Mouse (Mus musculus) limb, embryonic 14.5 days (tissue): ENCODE results near the gene Slc45a3. TPM values are rescaled to one million over a fixed set of nuclear protein-coding genes. Genes with fewer than 3 reads are reported as not detected.

ENCODE experiments used
- ATAC-seq: fragments of 200-750 bp; cut with Nextera tagmentation; 2 replicates; pipeline ENCODE4 v1.8.0; 2017; ENCODE audit warnings: low read depth, moderate number of reproducible peaks, moderate TSS enrichment; ENCODE audit not compliant: low FRiP score
- DNase-seq: peaks from one replicate; pipeline ENCODE4 v3.0.0-alpha.2; 2015; ENCODE audit warnings: low spot score
- H3K27ac ChIP-seq: fragments of 300-500 bp; sonication (generic); replicated peaks from 2 replicates; pipeline ENCODE4 v1.5.1; 2014; ENCODE audit warnings: low read depth, mild to moderate bottlenecking, low read length, moderate library complexity, mixed read lengths
- H3K27me3 ChIP-seq: fragments of 300-500 bp; sonication (generic); 2 replicates; pipeline ENCODE4 v1.6.1; 2014; ENCODE audit warnings: low read length, mixed read lengths; ENCODE audit not compliant: control insufficient read depth, insufficient read depth
- H3K36me3 ChIP-seq: fragments of 300-500 bp; sonication (generic); 2 replicates; pipeline ENCODE4 v1.6.1; 2014; ENCODE audit warnings: mild to moderate bottlenecking, low read length, moderate library complexity, mixed read lengths; ENCODE audit not compliant: control insufficient read depth, insufficient read depth
- H3K4me1 ChIP-seq: fragments of 300-500 bp; sonication (generic); 2 replicates; pipeline ENCODE4 v1.6.1; 2014; ENCODE audit warnings: antibody characterized with exemption, low read length, mixed read lengths; ENCODE audit not compliant: control insufficient read depth, insufficient read depth
- H3K4me2 ChIP-seq: fragments of 300-500 bp; sonication (generic); replicated peaks from 2 replicates; pipeline ENCODE4 v1.6.1; 2014; ENCODE audit warnings: low read depth, mild to moderate bottlenecking, low read length, moderate library complexity; ENCODE audit not compliant: severe bottlenecking
- H3K4me3 ChIP-seq: fragments of 300-500 bp; sonication (generic); replicated peaks from 2 replicates; pipeline ENCODE4 v1.5.1; 2014; ENCODE audit warnings: low read length
- H3K9ac ChIP-seq: fragments of 300-500 bp; sonication (generic); 2 replicates; pipeline ENCODE4 v1.6.1; 2014; ENCODE audit warnings: mild to moderate bottlenecking, low read depth, low read length, moderate library complexity; ENCODE audit not compliant: severe bottlenecking
- H3K9me3 ChIP-seq: fragments of 300-500 bp; sonication (generic); 2 replicates; pipeline ENCODE4 v1.6.1; 2016; ENCODE audit warnings: low read length; ENCODE audit not compliant: control insufficient read depth
- POLR2A ChIP-seq: fragments of 200-500 bp; IDR thresholded peaks from 2 replicates; pipeline ENCODE4 v1.8.0; 2012; ENCODE audit warnings: inconsistent platforms, mild to moderate bottlenecking, moderate library complexity, borderline replicate concordance; ENCODE audit not compliant: insufficient read depth, insufficient read length; ENCODE audit errors: extremely low read depth
- WGBS: fragments of 180-500 bp; shearing (Covaris S2); extraction: QIAGEN DNeasy Blood & Tissue Kit; methylation state at CpG from one replicate; pipeline ENCODE4 v1.1.7; 2014; 5-methylcytosine and 5-hydroxymethylcytosine counted together
- polyA plus RNA-seq, 2 experiments: library from polyadenylated mRNA; depleted of rRNA in 1 of 2; stranded (reverse) in 1 of 2; unstranded in 1 of 2; fragments of >200 nt; fragmentation: Nextera tagmentation in 1 of 2; extraction: Ambion mirVana in 1 of 2; gene quantifications; 2 replicates each; pipeline versions ENCODE4 v1.2.1 to v1.2.3; 2012 to 2014

Gene Slc45a3
- polyA plus RNA-seq, 2 experiments, result 9.9 to 11.1 TPM

- DNase-seq, result no peak
- ATAC-seq, result no peak
- Histone ChIP-seq H3K4me3 (no peak overlapping the region), H3K9me3 (no peaks in the 10 kb centered on the region), H3K4me1 (no peaks in the 10 kb centered on the region), H3K36me3 (peaks cover 64% of the 10 kb centered on the region), H3K4me2 (no peak overlapping the region), H3K9ac (no peak overlapping the region), H3K27me3 (no peaks in the 10 kb centered on the region), H3K27ac (no peak overlapping the region)
- TF ChIP-seq POLR2A, result no peak
- 95% methylated on average over 1 of the region's 1 CpGs for WGBS
Observed at GRCm38 (mm10) chr1:132016691-132017090, 53.9 kb downstream of the Slc45a3 start.

- no peak for TF ChIP-seq POLR2A
- DNase-seq, result no peak
- H3K9ac ChIP-seq, result no peak overlapping the region
- H3K36me3 ChIP-seq, result peaks cover 84% of the 10 kb centered on the region
- H3K4me3 ChIP-seq, result no peak overlapping the region
- H3K9me3 ChIP-seq, result no peaks in the 10 kb centered on the region
- H3K27me3 ChIP-seq, result no peaks in the 10 kb centered on the region
- no peak overlapping the region for H3K4me2 ChIP-seq
- H3K27ac ChIP-seq, result no peak overlapping the region
- ATAC-seq, result no peak
- 85% methylated on average over 7 of the region's 7 CpGs for WGBS
- no peaks in the 10 kb centered on the region for H3K4me1 ChIP-seq
Observed at GRCm38 (mm10) chr1:132019876-132020275, 57.1 kb downstream of the Slc45a3 start.

- H3K9me3 ChIP-seq, result no peaks in the 10 kb centered on the region
- DNase-seq, result no peak
- no peak overlapping the region for H3K4me2 ChIP-seq
- H3K4me1 ChIP-seq, result no peaks in the 10 kb centered on the region
- peaks cover 83% of the 10 kb centered on the region for H3K36me3 ChIP-seq
- no peak for TF ChIP-seq POLR2A
- H3K4me3 ChIP-seq, result no peak overlapping the region
- no peak overlapping the region for H3K27ac ChIP-seq
- ATAC-seq, result no peak
- 88% methylated on average over 3 of the region's 3 CpGs for WGBS
- no peak overlapping the region for H3K9ac ChIP-seq
- no peaks in the 10 kb centered on the region for H3K27me3 ChIP-seq
Observed at GRCm38 (mm10) chr1:132022107-132022506, 59.3 kb downstream of the Slc45a3 start.

GRCm38 (mm10) chr1:132026925-132027646 is 64.3 kb downstream of the Slc45a3 start:
- ATAC-seq, result no peak
- H3K9ac ChIP-seq, result no peak overlapping the region
- no peak overlapping the region for H3K27ac ChIP-seq
- no peak for TF ChIP-seq POLR2A
- H3K4me3 ChIP-seq, result no peak overlapping the region
- H3K4me1 ChIP-seq, result no peaks in the 10 kb centered on the region
- H3K36me3 ChIP-seq, result peaks cover 77% of the 10 kb centered on the region
- WGBS, result 92% methylated on average over 11 of the region's 11 CpGs
- H3K4me2 ChIP-seq, result no peak overlapping the region
- no peaks in the 10 kb centered on the region for H3K27me3 ChIP-seq
- DNase-seq, result no peak
- H3K9me3 ChIP-seq, result no peaks in the 10 kb centered on the region

- H3K36me3 ChIP-seq, result peaks cover 73% of the 10 kb centered on the region
- no peaks in the 10 kb centered on the region for H3K4me1 ChIP-seq
Observed at GRCm38 (mm10) chr1:132027978-132028377, 65.2 kb downstream of the Slc45a3 start.

More at GRCm38 (mm10) chr1:132027978-132028377, 65.2 kb downstream of the Slc45a3 start:
- H3K4me2 ChIP-seq, result no peak overlapping the region
- WGBS, result 70% methylated on average over 5 of the region's 5 CpGs
- H3K9me3 ChIP-seq, result no peaks in the 10 kb centered on the region
- DNase-seq, result no peak
- no peak overlapping the region for H3K4me3 ChIP-seq
- H3K27ac ChIP-seq, result no peak overlapping the region
- H3K9ac ChIP-seq, result no peak overlapping the region
- ATAC-seq, result no peak
- no peak for TF ChIP-seq POLR2A
- H3K27me3 ChIP-seq, result no peaks in the 10 kb centered on the region
